Mouse (Mus musculus) myocyte (in vitro differentiated cells): ENCODE results near the gene Evi5l. TPM values are rescaled to one million over a fixed set of nuclear protein-coding genes. Genes with fewer than 3 reads are reported as not detected.

Experiments
- H3K27me3 ChIP-seq: one replicate; pipeline ENCODE4 v1.6.1; 2011; ENCODE audit not compliant: control insufficient read depth, insufficient read depth, insufficient read length
- H3K36me3 ChIP-seq: one replicate; pipeline ENCODE4 v1.6.1; 2011; ENCODE audit not compliant: control insufficient read depth, insufficient read depth
- H3K4me2 ChIP-seq: one replicate; pipeline ENCODE4 v1.6.1; 2011; ENCODE audit warnings: low read depth, control low read depth
- H3K4me3 ChIP-seq: one replicate; pipeline ENCODE4 v1.5.1; 2011; ENCODE audit warnings: mild to moderate bottlenecking, control low read depth, moderate library complexity
- H3K79me2 ChIP-seq: one replicate; pipeline ENCODE4 v1.6.1; 2011; ENCODE audit not compliant: control insufficient read depth, insufficient read depth
- H3ac ChIP-seq: one replicate; pipeline ENCODE4 v1.6.1; 2011; ENCODE audit not compliant: control insufficient read depth, insufficient read length
- CEBPB ChIP-seq: IDR thresholded peaks from 2 replicates; pipeline ENCODE4 v1.6.1; 2011; ENCODE audit warnings: mild to moderate bottlenecking, moderate library complexity; ENCODE audit not compliant: poor library complexity, insufficient read depth, severe bottlenecking
- E2F4 ChIP-seq: IDR thresholded peaks from one replicate; pipeline ENCODE4 v1.6.1; 2011; ENCODE audit warnings: mild to moderate bottlenecking, control low read depth, moderate library complexity; ENCODE audit not compliant: insufficient read depth
- MAX ChIP-seq: IDR thresholded peaks from one replicate; pipeline ENCODE4 v1.6.1; 2011; ENCODE audit warnings: low read depth, mild to moderate bottlenecking, control low read depth
- MYOD1 ChIP-seq, 3 experiments: IDR thresholded peaks; one replicate each; pipeline ENCODE4 v1.6.1; 2011; ENCODE audit warnings: control low read depth in 2 of 3, low read depth in 2 of 3, mild to moderate bottlenecking in 2 of 3, moderate library complexity in 1 of 3; ENCODE audit not compliant: insufficient read length in 2 of 3, control insufficient read depth in 1 of 3
- MYOG ChIP-seq, 3 experiments: IDR thresholded peaks; one replicate each; pipeline ENCODE4 v1.6.1; 2011; ENCODE audit warnings: control low read depth in 2 of 3, low read depth in 2 of 3, mild to moderate bottlenecking in 2 of 3; ENCODE audit not compliant: insufficient read length in 2 of 3, control insufficient read depth in 1 of 3, insufficient read depth in 1 of 3
- POLR2A ChIP-seq: IDR thresholded peaks from one replicate; pipeline ENCODE4 v1.6.1; 2011; ENCODE audit warnings: low read depth, mild to moderate bottlenecking, control low read depth, moderate library complexity; ENCODE audit not compliant: insufficient read length
- POLR2AphosphoS2 ChIP-seq: IDR thresholded peaks from one replicate; pipeline ENCODE4 v1.6.1; 2011; ENCODE audit warnings: low read depth, control low read depth; ENCODE audit not compliant: insufficient read length
- REST ChIP-seq: IDR thresholded peaks from one replicate; pipeline ENCODE4 v1.6.1; 2011; ENCODE audit warnings: mild to moderate bottlenecking, control low read depth, moderate library complexity; ENCODE audit not compliant: insufficient read depth, insufficient read length
- SRF ChIP-seq: IDR thresholded peaks from one replicate; pipeline ENCODE4 v1.6.1; 2011; ENCODE audit warnings: low read depth; ENCODE audit not compliant: control insufficient read depth, insufficient read length
- TCF12 ChIP-seq: IDR thresholded peaks from one replicate; pipeline ENCODE4 v1.6.1; 2011; ENCODE audit warnings: mild to moderate bottlenecking, control low read depth; ENCODE audit not compliant: poor library complexity, insufficient read depth, severe bottlenecking
- TCF3 ChIP-seq: IDR thresholded peaks from one replicate; pipeline ENCODE4 v1.6.1; 2011; ENCODE audit warnings: low read depth, control low read depth; ENCODE audit not compliant: insufficient read length
- USF1 ChIP-seq: IDR thresholded peaks from one replicate; pipeline ENCODE4 v1.6.1; 2011; ENCODE audit warnings: low read depth, mild to moderate bottlenecking, control low read depth, moderate library complexity
- polyA plus RNA-seq: library from polyadenylated mRNA; unstranded; fragments of >200 nt; fragmentation: generic; extraction: Trizol; gene quantifications from one replicate; pipeline ENCODE4 v1.2.1, GENCODE M21; 2012; ENCODE audit warnings: missing spikeins

The Evi5l gene
- polyA plus RNA-seq, 1 experiment = 18.0 TPM

- TF ChIP-seq TCF12 (no peak), MYOG (IDR thresholded peaks at IDR 0.05; ENCODE audit: control insufficient read depth in 1 of 3, insufficient read depth in 1 of 3, insufficient read length in 2 of 3, low read depth in 2 of 3) (no peak), CEBPB (no peak), E2F4 (no peak), TCF3 (no peak), MAX (no peak), POLR2A (no peak), SRF (no peak), USF1 (no peak), POLR2AphosphoS2 (no peak), MYOD1 (IDR thresholded peaks at IDR 0.05; ENCODE audit: control insufficient read depth in 1 of 3, insufficient read length in 2 of 3, low read depth in 2 of 3) (no peak)
- peak within 1 kb of the TSS; percentile 23 for H3K4me3 ChIP-seq
- no peaks in the 10 kb centered on the region for H3K36me3 ChIP-seq
- no peak within 1 kb of the TSS for H3ac ChIP-seq
- no peaks in the 10 kb centered on the region for H3K79me2 ChIP-seq
- H3K4me2 ChIP-seq = peak within 1 kb of the TSS; percentile 73
- peaks cover 14% of the 10 kb centered on the region for H3K27me3 ChIP-seq
These were observed 60.5 kb downstream of the Evi5l start, which contains the start of gene Lrrc8e for GRCm38 (mm10) chr8:4226739-4227347. Lrrc8e (plus strand) TSS chr8:4226827.

GRCm38 (mm10) chr8:4227919-4228318, 61.6 kb downstream of the Evi5l start:
- Histone ChIP-seq H3K27me3 (peaks cover 14% of the 10 kb centered on the region), H3K36me3 (no peaks in the 10 kb centered on the region), H3ac (no peak overlapping the region), H3K79me2 (no peaks in the 10 kb centered on the region), H3K4me2 (no peak overlapping the region), H3K4me3 (peak overlapping the region; percentile 23)
- TF ChIP-seq CEBPB (no peak), MYOG (IDR thresholded peaks at IDR 0.05; ENCODE audit: control insufficient read depth in 1 of 3, insufficient read depth in 1 of 3, insufficient read length in 2 of 3, low read depth in 2 of 3) (no peak), REST (no peak), POLR2AphosphoS2 (no peak), MYOD1 (IDR thresholded peaks at IDR 0.05; ENCODE audit: control insufficient read depth in 1 of 3, insufficient read length in 2 of 3, low read depth in 2 of 3) (no peak), MAX (no peak), E2F4 (no peak), TCF3 (no peak), USF1 (no peak), POLR2A (no peak), SRF (no peak), TCF12 (no peak)

- no peak for TF ChIP-seq MYOG (IDR thresholded peaks at IDR 0.05; ENCODE audit: control insufficient read depth in 1 of 3, insufficient read depth in 1 of 3, insufficient read length in 2 of 3, low read depth in 2 of 3)
- no peak for TF ChIP-seq REST
- no peak for TF ChIP-seq CEBPB
- TF ChIP-seq TCF3 = no peak
- no peak for TF ChIP-seq POLR2A
- TF ChIP-seq SRF = no peak
- no peak for TF ChIP-seq E2F4
- no peak for TF ChIP-seq MAX
- no peak for TF ChIP-seq TCF12
- no peak for TF ChIP-seq POLR2AphosphoS2
- no peak for TF ChIP-seq USF1
- no peak for TF ChIP-seq MYOD1 (IDR thresholded peaks at IDR 0.05; ENCODE audit: control insufficient read depth in 1 of 3, insufficient read length in 2 of 3, low read depth in 2 of 3)
- Histone ChIP-seq H3K36me3 (no peaks in the 10 kb centered on the region), H3K4me2 (no peak overlapping the region), H3ac (no peak overlapping the region), H3K27me3 (peaks cover 1% of the 10 kb centered on the region), H3K79me2 (no peaks in the 10 kb centered on the region), H3K4me3 (no peak overlapping the region)
These were observed 63.4 kb downstream of the Evi5l start for GRCm38 (mm10) chr8:4229784-4230183.

- Histone ChIP-seq H3K4me2 (no peak overlapping the region), H3K36me3 (no peaks in the 10 kb centered on the region), H3K27me3 (no peaks in the 10 kb centered on the region), H3ac (no peak overlapping the region), H3K79me2 (no peaks in the 10 kb centered on the region), H3K4me3 (no peak overlapping the region)
- TF ChIP-seq POLR2AphosphoS2 = no peak
- TF ChIP-seq E2F4 = no peak
- TF ChIP-seq SRF = no peak
- TF ChIP-seq POLR2A = no peak
- no peak for TF ChIP-seq TCF3
- no peak for TF ChIP-seq MYOG (IDR thresholded peaks at IDR 0.05; ENCODE audit: control insufficient read depth in 1 of 3, insufficient read depth in 1 of 3, insufficient read length in 2 of 3, low read depth in 2 of 3)
- TF ChIP-seq REST = no peak
- TF ChIP-seq CEBPB = no peak
- TF ChIP-seq MAX = no peak
- TF ChIP-seq MYOD1 (IDR thresholded peaks at IDR 0.05; ENCODE audit: control insufficient read depth in 1 of 3, insufficient read length in 2 of 3, low read depth in 2 of 3) = no peak
- TF ChIP-seq TCF12 = no peak
- TF ChIP-seq USF1 = no peak
These were observed 64.4 kb downstream of the Evi5l start for GRCm38 (mm10) chr8:4230612-4231351.
